Mouse (Mus musculus) lung, postnatal 0 days (tissue): ENCODE measurements around the gene Gm20388. TPM values are rescaled to one million over a fixed set of nuclear protein-coding genes. Genes with fewer than 3 reads are reported as not detected.

Source experiments
- ATAC-seq: fragments of 200-750 bp; cut with Nextera tagmentation; 2 replicates; pipeline ENCODE4 v1.8.0; 2017; ENCODE audit warnings: moderate library complexity
- DNase-seq: peaks from one replicate; pipeline ENCODE4 v3.0.0-alpha.2; 2016; ENCODE audit warnings: low spot score
- H3K27ac ChIP-seq: fragments of 300-500 bp; sonication (generic); 2 replicates; pipeline ENCODE4 v1.5.1; 2014; ENCODE audit warnings: antibody characterized with exemption, mild to moderate bottlenecking, low read length, mixed read lengths
- H3K27me3 ChIP-seq: fragments of 300-500 bp; sonication (generic); replicated peaks from 2 replicates; pipeline ENCODE4 v1.6.1; 2014; ENCODE audit warnings: low read length, mixed read lengths; ENCODE audit not compliant: insufficient read depth
- H3K36me3 ChIP-seq: fragments of 300-500 bp; sonication (generic); 2 replicates; pipeline ENCODE4 v1.6.1; 2014; ENCODE audit warnings: low read length, mixed read lengths; ENCODE audit not compliant: insufficient read depth
- H3K4me1 ChIP-seq: fragments of 300-500 bp; sonication (generic); 2 replicates; pipeline ENCODE4 v1.6.1; 2014; ENCODE audit warnings: antibody characterized with exemption, low read depth, low read length, mixed read lengths; ENCODE audit not compliant: insufficient read depth
- H3K4me2 ChIP-seq: fragments of 300-500 bp; sonication (generic); replicated peaks from 2 replicates; pipeline ENCODE4 v1.6.1; 2014; ENCODE audit warnings: low read depth, mild to moderate bottlenecking, low read length, moderate library complexity, mixed read lengths
- H3K4me3 ChIP-seq: fragments of 300-500 bp; sonication (generic); 2 replicates; pipeline ENCODE4 v1.5.1; 2014; ENCODE audit warnings: low read depth, low read length
- H3K9ac ChIP-seq: fragments of 300-500 bp; sonication (generic); replicated peaks from 2 replicates; pipeline ENCODE4 v1.6.1; 2014; ENCODE audit warnings: low read depth, mild to moderate bottlenecking
- H3K9me3 ChIP-seq: fragments of 300-500 bp; sonication (generic); 2 replicates; pipeline ENCODE4 v1.6.1; 2016; ENCODE audit warnings: low read length, mixed read lengths
- CTCF ChIP-seq: IDR thresholded peaks from 2 replicates; pipeline ENCODE4 v1.5.1; 2016; ENCODE audit warnings: antibody characterized with exemption, mild to moderate bottlenecking
- EP300 ChIP-seq: IDR thresholded peaks from 2 replicates; pipeline ENCODE4 v1.6.1; 2016; ENCODE audit warnings: antibody characterized with exemption, mild to moderate bottlenecking, control low read depth
- WGBS: fragments of 180-500 bp; shearing (Covaris S2); extraction: QIAGEN DNeasy Blood & Tissue Kit; methylation state at CpG from one replicate; pipeline ENCODE4 v1.1.7; 2014; 5-methylcytosine and 5-hydroxymethylcytosine counted together
- polyA plus RNA-seq: library from polyadenylated mRNA; unstranded; fragments of >200 nt; fragmentation: Nextera tagmentation; extraction: Ambion mirVana; gene quantifications from 2 replicates; pipeline ENCODE4 v1.2.1, GENCODE M21; 2015

Gene Gm20388
- polyA plus RNA-seq, 1 experiment from 2014 or later, result not detected

GRCm38 (mm10) chr8:120498349-120498831, 587.7 kb downstream of the Gm20388 start:
- no peak overlapping the region for H3K27ac ChIP-seq
- H3K9ac ChIP-seq, result 0 out of 2 replicates have a peak overlapping the region, but pooled peaks have one; percentile 23
- no peaks in the 10 kb centered on the region for H3K36me3 ChIP-seq
- 32% methylated on average over 4 of the region's 4 CpGs for WGBS
- no peaks in the 10 kb centered on the region for H3K27me3 ChIP-seq
- peak overlapping the region; percentile 17; the same call in 1 of the 2 replicates for H3K4me2 ChIP-seq
- H3K4me1 ChIP-seq, result peaks cover 35% of the 10 kb centered on the region; the same call in 1 of the 2 replicates
- no peaks in the 10 kb centered on the region for H3K9me3 ChIP-seq
- ATAC-seq (no peak; the same call in 1 of the 2 replicates), DNase-seq (no peak)
- no peak for TF ChIP-seq EP300
- no peak for TF ChIP-seq CTCF
- H3K4me3 ChIP-seq, result no peak overlapping the region

GRCm38 (mm10) chr8:120498926-120499605, 588.4 kb downstream of the Gm20388 start:
- Histone ChIP-seq H3K9me3 (no peaks in the 10 kb centered on the region), H3K27ac (peak overlapping the region; percentile 51), H3K4me1 (peaks cover 31% of the 10 kb centered on the region; the same call in 1 of the 2 replicates), H3K36me3 (no peaks in the 10 kb centered on the region), H3K9ac (0 out of 2 replicates have a peak overlapping the region, but pooled peaks have one; percentile 23), H3K4me2 (peak overlapping the region; percentile 17; the same call in 1 of the 2 replicates), H3K27me3 (no peaks in the 10 kb centered on the region), H3K4me3 (no peak overlapping the region)
- TF ChIP-seq CTCF (no peak), EP300 (no peak)
- DNase-seq (peak; percentile 81), ATAC-seq (peak; percentile 80)
- WGBS, result 38% methylated on average over 9 of the region's 9 CpGs

- peak; percentile 33 for TF ChIP-seq CTCF
- TF ChIP-seq EP300, result no peak
- Histone ChIP-seq H3K27ac (peak overlapping the region; percentile 22; the same call in 1 of the 2 replicates), H3K9ac (no peak overlapping the region), H3K4me2 (no peak overlapping the region), H3K4me3 (no peak overlapping the region), H3K9me3 (no peaks in the 10 kb centered on the region), H3K27me3 (no peaks in the 10 kb centered on the region), H3K4me1 (peaks cover 35% of the 10 kb centered on the region), H3K36me3 (no peaks in the 10 kb centered on the region)
- peak; percentile 22 for ATAC-seq
- peak; percentile 60 for DNase-seq
- 66% methylated on average over 8 of the region's 8 CpGs for WGBS
These were observed 590.1 kb downstream of the Gm20388 start for GRCm38 (mm10) chr8:120500701-120501261.

GRCm38 (mm10) chr8:120501426-120501825, 590.8 kb downstream of the Gm20388 start:
- Histone ChIP-seq H3K27ac (peak overlapping the region; percentile 22; the same call in 1 of the 2 replicates), H3K9ac (no peak overlapping the region)

GRCm38 (mm10) chr8:120502428-120502827, 591.8 kb downstream of the Gm20388 start:
- no peak for TF ChIP-seq CTCF
- no peaks in the 10 kb centered on the region for H3K27me3 ChIP-seq
- no peaks in the 10 kb centered on the region for H3K9me3 ChIP-seq
- no peaks in the 10 kb centered on the region for H3K36me3 ChIP-seq
- ATAC-seq (no peak), DNase-seq (no peak)
- H3K4me2 ChIP-seq, result no peak overlapping the region
- 52% methylated on average over 5 of the region's 5 CpGs for WGBS
- H3K9ac ChIP-seq, result no peak overlapping the region
- no peak overlapping the region for H3K4me3 ChIP-seq
- no peak overlapping the region for H3K27ac ChIP-seq
- peaks cover 41% of the 10 kb centered on the region for H3K4me1 ChIP-seq

More at GRCm38 (mm10) chr8:120501426-120501825, 590.8 kb downstream of the Gm20388 start:
- Histone ChIP-seq H3K4me3 (no peak overlapping the region), H3K4me1 (peaks cover 41% of the 10 kb centered on the region), H3K27me3 (no peaks in the 10 kb centered on the region), H3K36me3 (no peaks in the 10 kb centered on the region), H3K4me2 (no peak overlapping the region), H3K9me3 (no peaks in the 10 kb centered on the region)
- TF ChIP-seq EP300, result no peak
- no peak for TF ChIP-seq CTCF
- ATAC-seq, result no peak
- 76% methylated on average over 5 of the region's 5 CpGs for WGBS
- no peak for DNase-seq

GRCm38 (mm10) chr8:120504251-120505081, 593.8 kb downstream of the Gm20388 start:
- H3K4me3 ChIP-seq, result 0 out of 2 replicates have a peak overlapping the region, but pooled peaks have one; percentile 0
- peak; percentile 43; the same call in 1 of the 2 replicates for ATAC-seq

More at GRCm38 (mm10) chr8:120504251-120505081, 593.8 kb downstream of the Gm20388 start:
- DNase-seq, result peak; percentile 80
- Histone ChIP-seq H3K9me3 (no peaks in the 10 kb centered on the region), H3K4me2 (peak overlapping the region; percentile 20), H3K4me1 (peaks cover 37% of the 10 kb centered on the region), H3K9ac (no peak overlapping the region; the same call in 1 of the 2 replicates), H3K27me3 (no peaks in the 10 kb centered on the region), H3K36me3 (no peaks in the 10 kb centered on the region), H3K27ac (peak overlapping the region; percentile 43; the same call in 1 of the 2 replicates)
- TF ChIP-seq CTCF (no peak), EP300 (no peak)
- WGBS, result 10% methylated on average over 19 of the region's 20 CpGs
